Mouse (Mus musculus) frontal cortex, postnatal 10 days (tissue): ENCODE results near the gene Zfp281.

ENCODE experiments used
- DNase-seq, 2 experiments: peaks; one replicate each; pipeline ENCODE4 v3.0.0; 2022; ENCODE audit warnings: low spot score in 2 of 2, mixed read lengths in 1 of 2

The Zfp281 gene

GRCm38 (mm10) chr1:136613300-136613751 lies 11.4 kb upstream of the Zfp281 start:
- DNase-seq: no peak

- no peak for DNase-seq
These were observed 9.8 kb upstream of the Zfp281 start for GRCm38 (mm10) chr1:136614748-136615440.

GRCm38 (mm10) chr1:136617163-136617788 lies 7.4 kb upstream of the Zfp281 start:
- no peak for DNase-seq

DNA sequence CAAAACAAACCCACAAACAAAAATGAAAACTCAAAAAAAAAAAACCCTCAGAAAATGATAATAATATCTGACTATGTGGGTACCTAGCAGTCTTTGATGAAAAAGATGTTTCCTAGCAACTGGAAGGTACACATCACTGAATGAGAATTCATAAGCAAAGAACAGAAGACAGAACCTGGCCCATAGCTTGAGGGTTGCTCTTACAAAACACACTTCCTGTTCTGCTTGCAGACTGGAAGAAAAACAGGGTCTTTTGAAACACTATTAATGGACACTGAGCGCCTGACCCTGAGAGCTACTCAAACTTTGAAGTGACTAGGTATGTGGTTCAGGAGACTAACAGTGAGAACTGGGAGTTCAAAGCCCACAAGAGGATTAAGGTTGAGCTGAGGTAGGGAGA lies 6.1 kb upstream of the Zfp281 start:
- no peak for DNase-seq

DNA sequence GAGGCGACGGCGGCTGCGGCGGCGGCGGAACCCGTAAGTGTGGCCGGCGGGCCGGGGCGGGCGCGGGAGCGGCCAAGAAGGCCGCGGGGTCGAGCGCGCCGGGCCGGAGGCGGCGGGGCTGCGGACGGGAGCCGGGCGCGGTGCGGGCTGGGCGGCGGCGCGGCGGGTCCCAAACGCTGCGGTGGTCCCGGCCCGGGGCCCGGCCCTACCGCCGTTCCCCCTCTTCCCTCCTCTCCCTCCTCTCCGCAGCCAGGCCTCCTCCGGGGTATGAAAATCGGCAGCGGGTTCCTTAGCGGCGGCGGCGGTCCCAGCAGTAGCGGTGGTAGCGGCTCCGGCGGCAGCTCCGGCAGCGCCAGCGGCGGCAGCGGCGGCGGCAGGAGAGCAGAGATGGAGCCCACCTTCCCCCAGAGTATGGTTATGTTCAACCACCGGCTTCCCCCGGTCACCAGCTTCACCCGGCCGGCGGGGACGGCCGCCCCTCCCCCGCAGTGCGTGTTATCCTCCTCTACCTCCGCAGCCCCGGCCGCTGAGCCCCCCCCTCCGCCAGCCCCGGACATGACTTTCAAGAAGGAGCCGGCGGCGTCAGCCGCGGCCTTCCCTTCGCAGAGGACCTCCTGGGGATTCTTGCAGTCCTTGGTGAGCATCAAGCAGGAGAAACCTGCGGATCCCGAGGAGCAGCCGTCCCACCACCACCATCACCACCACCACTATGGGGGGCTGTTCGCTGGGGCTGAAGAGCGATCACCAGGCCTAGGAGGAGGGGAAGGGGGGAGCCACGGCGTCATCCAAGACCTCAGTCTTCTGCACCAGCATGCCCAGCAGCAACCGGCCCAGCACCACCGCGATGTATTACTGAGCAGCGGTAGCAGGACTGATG lies 556 bp downstream of the Zfp281 start:
- peak; percentile 53 to 62 for DNase-seq

DNA sequence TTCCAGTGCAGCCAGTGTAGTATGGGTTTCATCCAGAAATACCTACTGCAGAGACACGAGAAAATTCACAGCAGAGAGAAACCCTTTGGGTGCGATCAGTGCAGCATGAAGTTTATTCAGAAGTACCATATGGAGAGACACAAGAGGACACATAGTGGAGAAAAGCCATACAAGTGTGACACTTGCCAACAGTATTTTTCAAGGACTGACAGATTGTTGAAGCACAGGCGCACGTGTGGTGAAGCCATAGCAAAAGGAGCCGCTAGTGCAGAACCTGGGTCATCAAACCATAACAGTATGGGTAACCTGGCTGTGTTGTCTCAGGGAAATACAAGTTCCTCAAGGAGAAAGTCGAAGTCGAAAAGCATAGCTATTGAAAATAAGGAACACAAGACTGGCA lies 1.4 kb downstream of the Zfp281 start:
- DNase-seq: no peak

DNA sequence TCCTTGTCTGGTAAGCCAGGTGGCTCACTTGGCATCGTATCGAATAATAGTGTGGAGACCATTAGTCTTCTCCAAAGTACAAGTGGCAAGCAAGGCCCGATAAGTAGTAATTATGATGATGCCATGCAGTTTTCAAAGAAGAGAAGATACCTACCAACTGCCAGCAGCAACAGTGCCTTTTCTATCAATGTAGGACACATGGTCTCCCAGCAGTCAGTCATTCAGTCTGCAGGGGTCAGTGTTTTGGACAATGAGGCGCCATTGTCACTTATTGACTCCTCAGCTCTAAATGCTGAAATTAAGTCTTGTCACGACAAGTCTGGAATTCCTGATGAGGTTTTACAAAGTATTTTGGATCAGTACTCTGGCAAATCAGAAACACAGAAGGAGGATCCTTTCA lies 2.1 kb downstream of the Zfp281 start:
- DNase-seq: no peak

DNA sequence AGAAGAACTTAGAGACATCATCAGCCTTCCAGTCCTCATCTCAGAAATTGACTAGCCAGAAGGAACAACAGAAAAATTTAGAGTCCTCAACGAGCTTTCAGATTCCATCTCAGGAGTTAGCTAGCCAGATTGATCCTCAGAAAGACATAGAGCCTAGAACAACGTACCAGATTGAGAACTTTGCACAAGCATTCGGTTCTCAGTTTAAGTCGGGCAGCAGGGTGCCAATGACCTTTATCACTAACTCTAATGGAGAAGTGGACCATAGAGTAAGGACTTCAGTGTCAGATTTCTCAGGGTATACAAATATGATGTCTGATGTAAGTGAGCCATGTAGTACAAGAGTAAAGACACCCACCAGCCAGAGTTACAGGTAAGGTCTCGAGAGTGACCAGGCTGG lies 2.9 kb downstream of the Zfp281 start:
- DNase-seq: no peak

- DNase-seq: no peak
These were observed 8.2 kb downstream of the Zfp281 start for GRCm38 (mm10) chr1:136632891-136633290.

DNA sequence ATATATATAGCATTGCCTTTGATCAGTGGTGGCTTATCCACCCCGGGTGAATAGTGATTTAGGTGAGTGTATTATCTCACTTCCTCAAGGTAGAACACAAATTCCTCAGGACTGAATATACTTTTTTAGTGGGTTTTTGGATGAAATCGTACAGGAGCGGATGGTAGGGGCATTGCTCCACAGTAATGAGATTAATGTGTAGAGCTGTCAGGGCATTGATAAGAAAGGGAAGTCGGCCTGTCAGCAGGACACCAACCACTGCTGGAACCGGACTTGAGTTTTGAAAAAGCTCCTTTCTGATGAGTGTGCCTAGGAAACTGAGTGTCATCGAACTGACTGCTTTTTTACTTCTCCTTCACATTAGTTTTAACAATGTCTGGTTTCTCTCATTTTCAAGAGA lies 10.9 kb downstream of the Zfp281 start:
- DNase-seq: no peak

DNA sequence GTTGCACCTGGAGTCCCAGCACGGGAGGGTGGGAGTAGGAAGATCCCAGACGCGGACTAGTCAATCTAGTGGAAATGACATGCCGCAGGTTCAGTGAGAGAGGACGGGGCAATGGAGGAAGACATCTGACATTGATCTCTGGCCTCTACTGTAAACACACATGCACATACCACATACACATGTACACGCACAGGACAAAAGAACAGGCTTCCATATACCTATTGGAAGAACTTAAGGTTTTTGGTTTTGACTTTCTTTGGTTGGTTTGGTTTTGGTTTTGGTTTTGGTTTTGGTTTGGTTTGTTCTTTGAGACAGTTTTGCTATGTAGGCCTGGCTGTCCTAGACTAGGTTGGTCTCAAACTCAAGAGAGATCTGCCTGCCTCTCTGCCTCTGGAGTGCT lies 12.2 kb downstream of the Zfp281 start:
- DNase-seq: no peak

DNA sequence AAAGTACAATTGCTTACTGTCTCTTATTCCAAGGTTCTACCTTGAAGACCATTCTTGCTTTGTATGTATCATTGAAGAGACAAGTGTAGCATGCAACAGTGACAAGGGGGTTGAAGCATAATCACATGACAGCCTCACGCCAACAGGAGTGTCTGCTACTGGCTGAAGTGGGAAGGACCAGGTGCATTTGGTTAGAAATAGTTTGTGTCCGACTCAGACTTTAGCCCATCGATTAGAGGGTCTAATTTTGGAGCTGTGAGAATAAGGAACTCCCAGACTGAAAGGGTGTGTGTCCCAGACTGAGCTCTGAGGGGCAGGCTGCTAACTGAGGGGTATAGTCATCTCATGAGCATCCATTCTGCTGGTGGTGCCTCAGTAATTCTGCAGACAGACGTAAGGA lies 13.0 kb downstream of the Zfp281 start:
- no peak for DNase-seq

GRCm38 (mm10) chr1:136638211-136638610 lies 13.5 kb downstream of the Zfp281 start:
- DNase-seq: no peak

DNA sequence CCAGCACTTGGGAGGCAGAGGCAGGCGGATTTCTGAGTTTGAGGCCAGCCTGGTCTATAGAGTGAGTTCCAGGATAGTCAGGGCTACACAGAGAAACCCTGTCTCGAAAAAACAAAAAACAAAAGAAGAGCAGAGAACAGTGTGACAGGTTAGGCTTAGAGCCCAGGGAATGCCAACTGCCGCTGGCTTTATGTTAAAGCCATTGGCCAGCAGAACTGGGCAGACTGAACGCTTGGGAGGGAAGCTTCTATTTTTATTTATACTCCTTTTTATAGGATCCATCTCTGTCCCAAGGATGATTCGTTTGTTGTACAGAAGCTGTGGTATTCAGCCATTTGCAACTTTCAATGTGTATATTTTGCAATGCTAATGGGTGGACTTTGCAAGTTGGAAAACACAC lies 14.0 kb downstream of the Zfp281 start:
- no peak for DNase-seq

DNA sequence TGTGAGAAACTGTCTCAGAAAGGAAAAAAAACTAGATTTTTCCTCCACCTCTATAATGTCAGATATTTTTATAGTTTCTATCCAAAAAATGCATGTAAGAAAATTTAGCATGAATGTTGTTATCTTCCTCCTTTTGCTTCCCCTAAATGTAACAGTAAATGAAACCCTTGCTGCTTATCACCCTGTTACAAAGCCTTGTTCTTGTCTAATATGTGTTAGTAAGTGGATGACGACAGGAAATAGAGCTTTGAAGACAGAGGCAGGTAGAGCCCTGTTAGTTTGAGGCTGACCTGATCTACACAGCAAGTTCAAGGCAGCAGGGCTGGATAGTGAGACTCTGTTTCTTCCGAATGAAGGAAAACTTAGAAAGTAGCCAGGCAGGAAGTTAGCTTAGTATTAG lies 14.5 kb downstream of the Zfp281 start:
- no peak for DNase-seq

DNA sequence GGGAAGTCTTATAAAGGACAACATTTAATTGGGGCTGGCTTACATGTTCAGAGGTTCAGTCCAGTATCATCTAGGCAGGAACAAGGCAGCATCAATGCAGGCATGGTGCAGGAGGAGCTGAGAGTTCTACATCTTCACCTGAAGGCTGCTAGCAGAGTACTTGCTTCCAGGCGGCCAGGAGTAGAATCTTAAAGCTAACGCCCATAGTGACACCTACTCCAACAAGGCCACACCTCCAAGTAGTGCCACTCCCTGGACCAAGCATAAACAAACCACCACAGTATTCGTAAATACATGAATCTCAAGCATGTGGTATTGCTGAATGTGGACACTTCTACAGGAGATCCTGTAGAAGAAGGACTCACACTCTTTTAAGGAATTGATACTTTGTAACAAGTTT lies 18.0 kb downstream of the Zfp281 start:
- no peak for DNase-seq

GRCm38 (mm10) chr1:136644486-136644885 lies 19.8 kb downstream of the Zfp281 start:
- no peak for DNase-seq

DNA sequence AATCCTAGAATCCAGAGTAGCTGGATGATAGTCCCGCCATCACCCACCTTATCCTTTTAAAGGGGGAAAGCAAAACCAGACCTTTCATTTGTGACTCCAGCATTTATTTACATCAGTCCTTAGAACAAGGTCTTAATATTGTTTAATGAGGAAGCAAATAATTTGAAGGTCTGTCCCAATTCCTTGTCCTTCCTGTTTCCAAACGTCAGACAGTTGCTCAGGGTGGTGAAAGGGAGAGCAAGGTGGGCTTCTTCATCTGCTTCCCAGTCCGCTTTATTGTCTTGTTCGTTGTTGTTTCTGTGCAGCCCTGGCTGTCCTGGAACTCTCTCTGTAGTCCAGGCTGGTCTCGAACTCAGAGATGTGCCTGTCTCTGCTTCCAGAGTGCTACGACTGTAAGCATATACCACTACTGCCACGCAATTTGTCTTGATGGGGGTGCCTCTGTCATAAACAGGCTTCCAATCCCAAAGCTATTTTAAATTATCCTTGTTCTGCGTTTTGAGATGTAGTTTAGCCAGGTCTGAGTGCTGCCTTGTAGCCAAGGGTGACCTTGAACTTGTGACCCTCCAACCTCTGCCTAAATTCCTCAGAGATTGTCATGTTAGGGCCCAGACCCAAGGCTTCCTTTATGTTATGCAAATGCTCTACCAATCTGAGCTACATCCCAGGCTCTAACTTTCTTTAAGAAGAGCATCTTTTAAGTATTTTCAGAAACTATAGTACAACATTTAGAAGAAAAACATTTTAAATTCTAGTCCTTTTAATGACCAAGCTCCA lies 21.3 kb downstream of the Zfp281 start:
- no peak for DNase-seq

DNA sequence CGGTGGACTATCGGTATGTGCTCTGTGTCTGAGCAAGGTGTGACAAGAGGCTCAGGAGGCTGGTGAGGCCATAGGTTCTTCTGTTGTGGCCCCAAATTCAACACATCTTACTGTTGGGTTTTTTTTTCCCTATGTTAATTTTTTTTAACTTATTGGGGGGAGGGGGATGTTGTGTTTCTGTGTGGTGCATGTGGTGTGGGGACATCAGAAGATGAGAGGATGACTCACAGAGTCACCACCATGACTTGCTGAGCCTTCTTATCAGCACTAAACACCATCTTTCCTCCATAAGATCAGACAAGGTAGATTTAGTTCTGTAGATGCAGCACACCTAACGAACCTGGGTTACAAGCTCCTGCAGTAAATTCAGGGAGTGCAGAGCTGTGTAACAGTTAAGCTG lies 27.4 kb downstream of the Zfp281 start:
- DNase-seq: no peak

DNA sequence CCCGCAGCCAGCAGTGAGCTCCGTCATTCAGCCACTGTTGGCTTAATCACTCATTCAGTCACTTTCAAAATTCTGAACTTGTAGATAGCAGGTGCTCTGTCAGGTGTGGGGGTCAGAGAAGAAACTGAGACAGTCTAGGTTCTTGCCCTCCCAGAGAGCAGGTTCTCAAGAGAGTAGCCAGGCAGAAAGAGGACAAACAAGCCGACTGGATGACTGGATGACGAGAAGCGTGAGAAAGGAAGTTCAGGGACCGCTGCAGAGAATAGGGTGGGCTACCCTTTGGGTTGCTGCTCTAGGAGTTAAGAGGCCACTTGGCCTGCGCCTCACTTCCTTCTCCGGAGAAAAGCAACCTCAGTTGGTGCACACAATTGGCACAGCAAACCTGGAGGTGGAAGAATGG lies 28.8 kb downstream of the Zfp281 start:
- no peak for DNase-seq

- DNase-seq: no peak
These were observed 29.7 kb downstream of the Zfp281 start for GRCm38 (mm10) chr1:136654385-136654784.

- no peak for DNase-seq
These were observed 31.9 kb downstream of the Zfp281 start for GRCm38 (mm10) chr1:136656619-136657018.
